Mouse (Mus musculus) lung, embryonic 16.5 days (tissue): ENCODE measurements around the gene Hoxc10. TPM values are rescaled to one million over a fixed set of nuclear protein-coding genes. Genes with fewer than 3 reads are reported as not detected.

ENCODE experiments used
- ATAC-seq: fragments of 200-750 bp; cut with Nextera tagmentation; 2 replicates; pipeline ENCODE4 v1.8.0; 2017; ENCODE audit warnings: low read depth, mild to moderate bottlenecking, moderate library complexity
- H3K27ac ChIP-seq: fragments of 300-500 bp; sonication (generic); 2 replicates; pipeline ENCODE4 v1.5.1; 2014; ENCODE audit warnings: mild to moderate bottlenecking, control low read depth, low read length
- H3K27me3 ChIP-seq: fragments of 300-500 bp; sonication (generic); 2 replicates; pipeline ENCODE4 v1.6.1; 2014; ENCODE audit warnings: low read depth, low read length, mixed read lengths; ENCODE audit not compliant: control insufficient read depth, insufficient read depth
- H3K36me3 ChIP-seq: fragments of 300-500 bp; sonication (generic); 2 replicates; pipeline ENCODE4 v1.6.1; 2014; ENCODE audit warnings: low read length; ENCODE audit not compliant: control insufficient read depth, insufficient read depth
- H3K4me1 ChIP-seq: fragments of 300-500 bp; sonication (generic); replicated peaks from 2 replicates; pipeline ENCODE4 v1.6.1; 2014; ENCODE audit warnings: low read length, mixed read lengths; ENCODE audit not compliant: control insufficient read depth, insufficient read depth
- H3K4me2 ChIP-seq: fragments of 300-500 bp; sonication (generic); 2 replicates; pipeline ENCODE4 v1.6.1; 2014; ENCODE audit warnings: low read depth, low read length, control low read depth
- H3K4me3 ChIP-seq: fragments of 300-500 bp; sonication (generic); 2 replicates; pipeline ENCODE4 v1.5.1; 2014; ENCODE audit warnings: mild to moderate bottlenecking, low read length, control low read depth
- H3K9ac ChIP-seq: fragments of 300-500 bp; sonication (generic); 2 replicates; pipeline ENCODE4 v1.6.1; 2014; ENCODE audit warnings: low read length, control low read depth
- H3K9me3 ChIP-seq: fragments of 300-500 bp; sonication (generic); 2 replicates; pipeline ENCODE4 v1.6.1; 2016; ENCODE audit warnings: low read length; ENCODE audit not compliant: control insufficient read depth
- WGBS: fragments of 180-500 bp; shearing (Covaris S2); extraction: QIAGEN DNeasy Blood & Tissue Kit; methylation state at CpG from one replicate; pipeline ENCODE4 v1.1.7; 2014; 5-methylcytosine and 5-hydroxymethylcytosine counted together
- polyA plus RNA-seq: library from polyadenylated mRNA; unstranded; fragments of >200 nt; fragmentation: Nextera tagmentation; extraction: Ambion mirVana; gene quantifications from 2 replicates; pipeline ENCODE4 v1.2.1, GENCODE M21; 2015

Hoxc10 gene
- polyA plus RNA-seq, 1 experiment from 2014 or later, result not detected

DNA sequence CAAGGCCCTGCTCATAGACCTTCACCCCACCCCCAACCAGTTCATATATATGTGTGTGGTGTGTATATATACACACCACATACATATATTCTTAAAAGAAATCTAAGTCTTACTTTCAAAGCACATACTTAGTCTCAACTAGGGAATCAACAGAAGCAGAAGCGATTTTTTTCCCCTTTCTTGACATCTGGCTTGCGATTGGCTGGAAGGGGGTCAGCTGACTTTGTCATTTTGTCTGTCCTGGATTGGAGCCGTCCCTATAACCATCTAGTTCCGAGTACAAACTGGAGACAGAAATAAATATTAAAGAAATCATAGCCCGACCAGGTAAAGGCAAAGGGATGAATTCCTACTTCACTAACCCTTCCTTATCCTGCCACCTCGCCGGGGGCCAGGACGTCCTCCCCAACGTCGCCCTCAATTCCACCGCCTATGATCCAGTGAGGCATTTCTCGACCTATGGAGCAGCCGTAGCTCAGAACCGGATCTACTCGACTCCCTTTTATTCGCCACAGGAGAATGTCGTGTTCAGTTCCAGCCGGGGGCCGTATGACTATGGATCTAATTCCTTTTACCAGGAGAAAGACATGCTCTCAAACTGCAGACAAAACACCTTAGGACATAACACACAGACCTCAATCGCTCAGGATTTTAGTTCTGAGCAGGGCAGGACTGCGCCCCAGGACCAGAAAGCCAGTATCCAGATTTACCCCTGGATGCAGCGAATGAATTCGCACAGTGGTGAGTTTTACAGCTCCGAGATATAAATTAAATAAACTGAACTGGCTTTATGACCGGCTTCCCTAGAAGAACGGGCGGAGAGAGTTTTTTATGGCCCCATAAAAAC is 42.9 kb downstream of the Hoxc10 start:
- H3K9ac ChIP-seq, result no peak overlapping the region
- ATAC-seq, result no peak
- no peaks in the 10 kb centered on the region for H3K36me3 ChIP-seq
- no peaks in the 10 kb centered on the region for H3K4me1 ChIP-seq
- H3K4me2 ChIP-seq, result no peak overlapping the region
- H3K27ac ChIP-seq, result no peak overlapping the region
- 3% methylated on average over 27 of the region's 27 CpGs for WGBS
- peaks cover 97% of the 10 kb centered on the region for H3K27me3 ChIP-seq
- no peaks in the 10 kb centered on the region for H3K9me3 ChIP-seq
- H3K4me3 ChIP-seq, result no peak overlapping the region

DNA sequence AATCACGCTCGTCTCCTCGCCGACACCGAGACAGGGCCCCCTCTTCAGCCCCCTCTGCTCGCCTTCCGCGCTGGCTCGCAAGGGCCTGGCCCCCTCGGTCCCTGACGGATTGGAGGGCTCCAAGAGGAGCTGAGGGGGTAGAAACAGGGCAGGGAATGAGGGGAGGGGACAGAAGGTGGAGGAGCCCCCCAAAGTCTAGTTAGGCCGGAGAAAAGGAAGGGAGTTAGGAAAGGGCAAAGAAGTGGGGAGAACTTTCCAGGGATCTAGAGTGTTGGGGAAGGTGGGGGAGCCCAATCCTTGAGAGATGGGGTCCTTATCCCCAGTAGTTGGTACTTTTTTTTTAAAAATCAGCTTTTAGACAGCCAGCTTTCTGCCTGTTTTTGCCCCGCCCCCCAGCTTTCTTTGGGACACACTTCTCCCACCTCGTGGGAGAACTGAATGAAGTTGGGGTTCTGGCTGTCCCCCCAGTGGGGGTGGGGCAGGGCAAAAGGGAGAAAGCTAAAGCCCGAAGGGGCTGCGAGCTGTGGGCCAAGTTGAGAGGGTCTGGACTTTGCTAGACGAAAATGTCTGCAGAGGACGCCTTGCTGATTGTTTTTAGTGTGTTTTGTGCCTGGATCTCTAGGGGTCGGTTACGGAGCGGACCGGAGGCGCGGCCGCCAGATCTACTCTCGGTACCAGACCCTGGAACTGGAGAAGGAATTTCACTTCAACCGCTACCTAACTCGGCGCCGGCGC is 43.7 kb downstream of the Hoxc10 start:
- Histone ChIP-seq H3K4me3 (no peak overlapping the region), H3K4me1 (no peaks in the 10 kb centered on the region), H3K27ac (no peak overlapping the region)

DNA sequence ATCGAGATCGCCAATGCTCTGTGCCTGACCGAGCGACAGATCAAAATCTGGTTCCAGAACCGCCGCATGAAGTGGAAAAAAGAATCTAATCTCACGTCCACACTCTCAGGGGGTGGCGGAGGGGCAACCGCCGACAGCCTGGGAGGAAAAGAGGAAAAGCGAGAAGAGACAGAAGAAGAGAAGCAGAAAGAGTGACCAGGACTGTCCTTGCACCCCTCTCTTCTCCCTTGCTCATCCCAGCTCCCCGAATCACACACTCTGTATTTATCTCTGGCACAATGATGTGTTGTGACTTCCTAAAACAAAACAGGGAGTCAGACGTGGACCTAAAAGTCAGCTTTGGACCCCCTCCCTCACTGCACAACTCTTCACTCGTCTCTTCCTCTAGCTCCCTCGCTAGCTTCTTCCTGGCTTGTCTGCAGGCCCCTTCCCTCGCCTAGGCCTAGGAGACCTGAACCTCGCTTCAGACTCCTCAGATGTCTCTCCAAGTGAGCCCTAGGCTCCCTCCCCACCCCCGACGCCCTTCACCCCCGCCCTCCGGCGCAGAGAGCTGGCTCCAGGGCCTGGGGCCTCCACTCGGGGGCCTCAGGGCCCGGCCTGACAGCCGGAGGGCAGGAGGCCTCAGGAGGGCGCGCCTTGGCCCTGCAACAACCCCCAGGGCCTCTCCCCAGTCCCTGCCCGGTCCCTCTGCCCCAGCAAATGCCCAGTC is 44.4 kb downstream of the Hoxc10 start:
- H3K4me1 ChIP-seq, result no peaks in the 10 kb centered on the region
- no peak for ATAC-seq
- H3K9me3 ChIP-seq, result no peaks in the 10 kb centered on the region
- H3K27me3 ChIP-seq, result peaks cover 97% of the 10 kb centered on the region
- WGBS, result 9% methylated on average over 28 of the region's 28 CpGs
- no peak overlapping the region for H3K4me3 ChIP-seq
- no peaks in the 10 kb centered on the region for H3K36me3 ChIP-seq
- no peak overlapping the region for H3K9ac ChIP-seq
- H3K27ac ChIP-seq, result no peak overlapping the region
- no peak overlapping the region for H3K4me2 ChIP-seq

More for the DNA sequence above, 43.7 kb downstream of the Hoxc10 start:
- peaks cover 97% of the 10 kb centered on the region for H3K27me3 ChIP-seq
- no peaks in the 10 kb centered on the region for H3K36me3 ChIP-seq
- H3K9me3 ChIP-seq, result no peaks in the 10 kb centered on the region
- H3K4me2 ChIP-seq, result no peak overlapping the region
- no peak overlapping the region for H3K9ac ChIP-seq
- ATAC-seq, result no peak
- 3% methylated on average over 31 of the region's 31 CpGs for WGBS

DNA sequence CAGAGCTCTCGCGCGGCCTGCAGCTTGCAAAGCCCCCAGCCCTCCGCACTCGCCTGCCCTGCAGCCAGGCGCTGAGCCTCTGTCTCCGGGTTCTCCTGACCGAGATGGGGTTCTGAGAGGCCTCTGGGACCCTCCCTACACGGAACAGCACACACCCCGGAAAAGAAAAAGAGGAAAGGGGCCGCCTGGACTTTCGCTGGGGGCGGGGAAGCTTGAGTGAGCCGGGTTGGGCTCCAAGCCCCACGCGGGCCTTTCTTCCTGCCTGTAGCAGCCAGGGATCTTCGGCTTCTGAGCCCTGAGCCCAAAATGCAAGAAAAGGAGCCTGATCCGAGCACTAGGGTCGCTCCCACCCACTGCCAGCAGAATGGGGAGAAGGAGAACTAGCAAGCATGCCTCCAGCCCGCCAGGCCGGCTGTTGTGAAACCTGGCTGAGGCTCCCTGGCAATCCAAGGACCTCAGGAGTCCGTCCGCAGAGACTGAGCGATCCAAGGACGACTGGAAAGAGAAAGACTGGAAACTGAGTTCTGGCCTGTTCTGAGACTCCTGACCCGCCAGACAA is 45.4 kb downstream of the Hoxc10 start:
- H3K4me3 ChIP-seq, result no peak overlapping the region

DNA sequence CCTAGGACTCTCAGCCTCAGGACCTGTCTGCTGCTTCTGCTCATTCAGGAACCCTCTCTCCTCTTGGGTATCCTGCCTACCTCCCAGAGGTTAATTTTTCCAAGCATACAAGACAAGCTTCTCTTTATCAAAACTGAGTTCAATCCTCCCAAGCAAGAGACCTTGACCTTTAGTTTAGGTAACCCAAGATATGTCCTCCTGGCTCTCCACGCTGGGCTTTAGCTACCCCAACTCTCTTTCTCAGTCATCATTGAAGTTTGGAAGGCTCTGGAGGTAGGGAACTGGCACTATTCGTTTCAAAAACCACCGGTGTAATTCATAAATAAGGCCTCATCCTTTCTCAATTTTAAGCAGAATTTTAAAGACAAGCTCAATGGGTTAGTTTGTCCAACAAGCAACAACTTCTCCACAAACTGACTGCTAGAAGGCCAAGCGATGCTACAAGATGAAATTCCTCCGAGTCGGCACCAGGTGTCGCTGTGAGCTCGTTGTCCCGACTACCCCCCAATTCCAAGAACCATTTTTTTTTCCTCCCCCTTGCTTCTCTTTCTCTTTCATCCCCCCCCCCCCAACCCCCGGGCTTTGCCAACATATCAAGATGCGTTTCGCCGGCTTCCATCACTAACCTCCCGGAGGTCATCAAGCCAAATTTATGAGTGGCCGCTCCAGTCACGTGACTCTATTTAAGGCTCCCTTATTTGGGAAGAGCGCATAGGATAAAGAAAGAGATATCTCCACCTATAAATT is 46.8 kb downstream of the Hoxc10 start:
- Histone ChIP-seq H3K4me1 (no peaks in the 10 kb centered on the region), H3K4me2 (peak overlapping the region; percentile 43), H3K27me3 (peaks cover 97% of the 10 kb centered on the region), H3K27ac (no peak overlapping the region), H3K9ac (no peak overlapping the region), H3K36me3 (no peaks in the 10 kb centered on the region), H3K9me3 (no peaks in the 10 kb centered on the region), H3K4me3 (peak overlapping the region; percentile 37)
- 6% methylated on average over 17 of the region's 17 CpGs for WGBS
- peak; percentile 26; the same call in 1 of the 2 replicates for ATAC-seq

More for the DNA sequence above, 45.4 kb downstream of the Hoxc10 start:
- Histone ChIP-seq H3K36me3 (no peaks in the 10 kb centered on the region), H3K4me1 (no peaks in the 10 kb centered on the region), H3K27me3 (peaks cover 97% of the 10 kb centered on the region), H3K9ac (no peak overlapping the region), H3K4me2 (no peak overlapping the region), H3K9me3 (no peaks in the 10 kb centered on the region), H3K27ac (no peak overlapping the region)
- no peak for ATAC-seq
- WGBS, result 8% methylated on average over 26 of the region's 26 CpGs

DNA sequence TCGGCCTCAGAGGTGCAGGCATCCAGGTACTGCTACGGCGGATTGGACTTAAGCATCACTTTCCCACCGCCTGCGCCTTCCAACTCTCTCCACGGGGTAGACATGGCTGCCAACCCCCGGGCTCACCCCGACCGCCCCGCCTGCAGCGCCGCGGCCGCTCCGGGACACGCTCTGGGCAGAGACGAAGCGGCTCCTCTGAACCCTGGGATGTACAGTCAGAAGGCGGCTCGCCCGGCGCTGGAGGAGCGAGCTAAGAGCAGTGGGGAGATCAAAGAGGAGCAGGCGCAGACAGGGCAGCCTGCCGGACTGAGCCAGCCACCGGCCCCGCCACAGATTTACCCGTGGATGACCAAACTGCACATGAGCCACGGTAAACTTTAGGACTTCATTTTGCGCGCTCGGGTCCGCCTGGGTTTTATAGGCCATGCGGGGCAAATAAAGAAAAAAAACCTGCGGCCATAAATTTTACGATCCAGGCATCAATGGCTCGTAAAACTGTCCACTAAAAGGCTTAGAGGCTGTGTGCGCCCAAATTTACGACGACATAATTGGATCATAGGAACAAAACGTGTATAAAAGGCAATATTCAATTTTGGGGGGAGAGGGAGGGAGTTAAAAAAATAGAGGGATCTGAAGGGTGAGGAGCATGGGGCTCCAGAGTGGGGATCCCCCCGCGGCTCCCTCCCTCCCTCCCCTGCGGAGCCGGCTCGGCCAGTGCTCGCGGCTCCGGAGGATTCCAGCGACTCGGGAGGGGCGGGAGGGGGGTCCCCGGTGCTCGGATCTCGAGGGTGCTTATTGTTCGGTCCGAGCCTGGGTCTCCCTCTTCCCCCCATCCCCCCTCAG is 47.8 kb downstream of the Hoxc10 start:
- WGBS, result under 1% methylated on average over 43 of the region's 57 CpGs
- Histone ChIP-seq H3K9ac (no peak overlapping the region), H3K4me2 (peak overlapping the region; percentile 43), H3K4me3 (peak overlapping the region; percentile 37), H3K27ac (no peak overlapping the region), H3K4me1 (no peaks in the 10 kb centered on the region), H3K9me3 (no peaks in the 10 kb centered on the region), H3K36me3 (no peaks in the 10 kb centered on the region), H3K27me3 (peaks cover 97% of the 10 kb centered on the region)
- ATAC-seq, result peak; percentile 57

DNA sequence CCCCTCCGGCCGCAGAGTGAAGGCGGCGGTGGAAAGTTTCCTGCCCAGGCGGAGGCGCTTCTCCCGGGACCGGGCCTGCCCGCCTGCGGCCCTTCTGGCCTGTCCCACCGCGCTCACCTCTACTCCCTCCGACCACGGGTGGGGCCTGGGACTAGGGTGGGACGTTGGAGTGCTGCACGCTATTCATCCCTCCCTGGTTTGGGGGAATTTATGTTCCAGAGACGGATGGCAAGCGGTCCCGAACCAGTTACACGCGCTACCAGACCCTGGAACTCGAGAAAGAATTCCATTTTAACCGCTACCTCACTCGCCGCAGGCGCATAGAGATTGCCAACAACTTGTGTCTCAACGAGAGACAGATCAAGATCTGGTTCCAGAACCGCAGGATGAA is 48.4 kb downstream of the Hoxc10 start:
- no peaks in the 10 kb centered on the region for H3K4me1 ChIP-seq
- peaks cover 97% of the 10 kb centered on the region for H3K27me3 ChIP-seq
- ATAC-seq, result no peak
- H3K27ac ChIP-seq, result no peak overlapping the region
- peak overlapping the region; percentile 43 for H3K4me2 ChIP-seq
- no peak overlapping the region for H3K9ac ChIP-seq
- H3K9me3 ChIP-seq, result no peaks in the 10 kb centered on the region
- H3K4me3 ChIP-seq, result peak overlapping the region; percentile 37; the same call in 1 of the 2 replicates
- H3K36me3 ChIP-seq, result no peaks in the 10 kb centered on the region
- 3% methylated on average over 24 of the region's 28 CpGs for WGBS
